Mouse (Mus musculus) liver, embryonic 14.5 days (tissue): ENCODE data around the gene Snx32. TPM values are rescaled to one million over a fixed set of nuclear protein-coding genes. Genes with fewer than 3 reads are reported as not detected.

Experiments
- ATAC-seq: fragments of 200-750 bp; cut with Nextera tagmentation; 2 replicates; pipeline ENCODE4 v1.8.0; 2017; ENCODE audit warnings: moderate number of reproducible peaks, mild to moderate bottlenecking, moderate library complexity; ENCODE audit not compliant: insufficient read depth
- DNase-seq, 3 experiments: peaks; one replicate each; pipeline ENCODE4 v3.0.0-alpha.2; 2012 to 2013; ENCODE audit warnings: low read depth in 3 of 3, low spot score in 3 of 3
- H3K27ac ChIP-seq: fragments of 300-500 bp; sonication (generic); 2 replicates; pipeline ENCODE4 v1.5.1; 2014; ENCODE audit warnings: moderate library complexity, mild to moderate bottlenecking, control low read depth, inconsistent platforms
- H3K27me3 ChIP-seq: fragments of 300-500 bp; sonication (generic); 2 replicates; pipeline ENCODE4 v1.6.1; 2014; ENCODE audit warnings: mild to moderate bottlenecking, low read length, moderate library complexity; ENCODE audit not compliant: control insufficient read depth, insufficient read depth
- H3K36me3 ChIP-seq: fragments of 300-500 bp; sonication (generic); replicated peaks from 2 replicates; pipeline ENCODE4 v1.6.1; 2014; ENCODE audit warnings: low read depth; ENCODE audit not compliant: control insufficient read depth, insufficient read depth
- H3K4me1 ChIP-seq, 2 experiments: fragments of 200-500 bp in 1 of 2; fragments of 300-500 bp in 1 of 2; sonication (generic) in 1 of 2; replicated peaks; 2 replicates each; pipeline ENCODE4 v1.6.1; 2012 to 2014; ENCODE audit warnings: antibody characterized with exemption in 1 of 2, inconsistent platforms in 1 of 2, low read length in 1 of 2; ENCODE audit not compliant: control insufficient read depth in 2 of 2, insufficient read depth in 2 of 2
- H3K4me2 ChIP-seq: fragments of 300-500 bp; sonication (generic); 2 replicates; pipeline ENCODE4 v1.6.1; 2014; ENCODE audit warnings: low read depth, mild to moderate bottlenecking, control low read depth, moderate library complexity
- H3K4me3 ChIP-seq, 2 experiments: fragments of 200-500 bp in 1 of 2; fragments of 300-500 bp in 1 of 2; sonication (generic) in 1 of 2; 2 replicates each; pipeline ENCODE4 v1.5.1; 2012 to 2014; ENCODE audit warnings: low read depth in 2 of 2, low read length in 2 of 2, mild to moderate bottlenecking in 2 of 2, control low read depth in 1 of 2, inconsistent platforms in 1 of 2, moderate library complexity in 1 of 2; ENCODE audit not compliant: insufficient read depth in 1 of 2
- H3K9ac ChIP-seq: fragments of 300-500 bp; sonication (generic); replicated peaks from 2 replicates; pipeline ENCODE4 v1.6.1; 2014; ENCODE audit warnings: mild to moderate bottlenecking, control low read depth, moderate library complexity
- H3K9me3 ChIP-seq: fragments of 300-500 bp; sonication (generic); 2 replicates; pipeline ENCODE4 v1.6.1; 2016; ENCODE audit warnings: low read length, mixed read lengths; ENCODE audit not compliant: control insufficient read depth
- CTCF ChIP-seq: IDR thresholded peaks from 2 replicates; pipeline ENCODE4 v1.5.1; 2016; ENCODE audit warnings: antibody characterized with exemption, low read depth, control low read depth
- EP300 ChIP-seq: IDR thresholded peaks from 2 replicates; pipeline ENCODE4 v1.6.1; 2016; ENCODE audit warnings: antibody characterized with exemption, low read depth
- WGBS: fragments of 180-500 bp; shearing (Covaris S2); extraction: QIAGEN DNeasy Blood & Tissue Kit; methylation state at CpG from one replicate; pipeline ENCODE4 v1.1.7; 2014; ENCODE audit not compliant: insufficient replicate concordance; 5-methylcytosine and 5-hydroxymethylcytosine counted together
- polyA plus RNA-seq, 2 experiments: library from polyadenylated mRNA; depleted of rRNA in 1 of 2; stranded (reverse) in 1 of 2; unstranded in 1 of 2; fragments of >200 nt; fragmentation: Nextera tagmentation in 1 of 2; extraction: Ambion mirVana in 1 of 2; gene quantifications; 2 replicates each; pipeline versions ENCODE4 v1.2.1 to v1.2.3; 2012 to 2014

Snx32 gene
- polyA plus RNA-seq, 2 experiments, result 4.7 to 9.0 TPM

GRCm38 (mm10) chr19:5481398-5481797 is 28.9 kb downstream of the Snx32 start:
- DNase-seq (no peak), ATAC-seq (no peak)
- TF ChIP-seq CTCF, result no peak
- 85% methylated on average over 10 of the region's 10 CpGs for WGBS
- Histone ChIP-seq H3K27ac (no peak overlapping the region), H3K4me2 (no peak overlapping the region), H3K27me3 (no peaks in the 10 kb centered on the region), H3K4me1 (no peaks in the 10 kb centered on the region), H3K4me3 (no peak overlapping the region), H3K9ac (no peak overlapping the region), H3K9me3 (no peaks in the 10 kb centered on the region), H3K36me3 (peaks cover 3% of the 10 kb centered on the region)

GRCm38 (mm10) chr19:5480016-5480415 is 30.3 kb downstream of the Snx32 start:
- Histone ChIP-seq H3K27me3 (peaks cover 8% of the 10 kb centered on the region), H3K4me1 (no peaks in the 10 kb centered on the region), H3K27ac (no peak overlapping the region), H3K4me2 (no peak overlapping the region), H3K36me3 (peaks cover 3% of the 10 kb centered on the region), H3K9ac (no peak overlapping the region), H3K4me3 (no peak overlapping the region), H3K9me3 (no peaks in the 10 kb centered on the region)
- TF ChIP-seq EP300, result no peak
- no peak for TF ChIP-seq CTCF
- ATAC-seq (no peak), DNase-seq (no peak)
- WGBS, result 77% methylated on average over 10 of the region's 10 CpGs

GRCm38 (mm10) chr19:5477668-5478300 is 32.6 kb downstream of the Snx32 start:
- ATAC-seq (no peak), DNase-seq (no peak)
- TF ChIP-seq EP300, result no peak
- no peak for TF ChIP-seq CTCF
- Histone ChIP-seq H3K27ac (no peak overlapping the region), H3K4me1 (peaks cover 0 to 2% of the 10 kb centered on the region in 2 experiments; a peak in 1 of 4 replicates), H3K4me2 (no peak overlapping the region), H3K36me3 (no peaks in the 10 kb centered on the region), H3K4me3 (no peak overlapping the region), H3K9me3 (no peaks in the 10 kb centered on the region), H3K27me3 (peaks cover 28% of the 10 kb centered on the region), H3K9ac (no peak overlapping the region)
- 74% methylated on average over 18 of the region's 18 CpGs for WGBS

DNA sequence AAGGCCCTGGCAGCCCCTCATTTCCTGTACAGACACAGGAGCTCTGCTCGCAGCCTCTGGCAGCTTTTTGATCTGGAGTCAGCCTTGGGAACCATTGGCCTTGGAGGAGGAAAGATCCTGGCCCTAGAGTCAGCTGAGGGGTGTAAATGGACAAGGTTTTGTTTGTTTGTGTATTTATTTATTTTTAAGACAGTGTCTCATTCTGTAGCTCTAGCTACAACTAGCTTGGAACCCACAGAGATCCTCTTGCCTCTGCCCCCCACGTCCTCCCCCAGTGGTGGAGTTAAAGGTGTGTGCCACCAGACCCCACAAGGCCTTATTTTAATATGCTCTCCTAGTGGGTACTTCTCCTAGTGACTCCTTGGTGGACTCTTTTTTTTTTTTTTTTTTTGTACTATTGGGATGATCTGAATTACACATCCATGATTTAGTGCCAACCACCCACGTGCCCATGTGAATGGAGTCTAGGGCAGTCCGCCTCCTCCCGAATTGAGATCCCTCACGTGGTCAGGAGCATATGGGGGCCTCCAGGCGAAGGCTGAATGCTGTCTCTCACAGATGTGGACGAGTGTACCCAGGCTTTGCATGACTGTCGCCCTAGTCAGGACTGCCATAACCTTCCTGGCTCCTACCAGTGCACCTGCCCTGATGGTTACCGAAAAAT is 33.2 kb downstream of the Snx32 start:
- Histone ChIP-seq H3K4me1 (peaks cover 0 to 2% of the 10 kb centered on the region in 2 experiments; a peak in 1 of 4 replicates), H3K27me3 (peaks cover 28% of the 10 kb centered on the region), H3K9me3 (no peaks in the 10 kb centered on the region), H3K36me3 (no peaks in the 10 kb centered on the region), H3K4me2 (no peak overlapping the region), H3K27ac (no peak overlapping the region), H3K4me3 (no peak overlapping the region), H3K9ac (no peak overlapping the region)
- no peak for ATAC-seq
- WGBS, result 72% methylated on average over 10 of the region's 10 CpGs
- no peak for TF ChIP-seq CTCF
- no peak for TF ChIP-seq EP300
- no peak for DNase-seq

- TF ChIP-seq CTCF (no peak), EP300 (no peak)
- Histone ChIP-seq H3K27ac (no peak overlapping the region), H3K27me3 (peaks cover 28% of the 10 kb centered on the region), H3K4me2 (peak overlapping the region; percentile 70), H3K36me3 (no peaks in the 10 kb centered on the region), H3K4me1 (peaks cover 0 to 2% of the 10 kb centered on the region in 2 experiments; a peak in 1 of 4 replicates), H3K9me3 (no peaks in the 10 kb centered on the region), H3K9ac (no peak overlapping the region), H3K4me3 (peak overlapping the region; percentile 39 to 42)
- whole genome bisulfite sequencing, result 46% methylated on average over 13 of the region's 13 CpGs
- ATAC-seq (no peak), DNase-seq (no peak)
Measured at GRCm38 (mm10) chr19:5475069-5475714, 35.1 kb downstream of the Snx32 start.
